Mouse (Mus musculus) CH12.LX (cell line): ENCODE data around the gene Gm14326.
"Not testable (repeated sequence)": the region's sequence is repeated elsewhere in the genome, so short reads cannot be mapped to it uniquely, and the experiment has no call there.

ENCODE experiments used
- CTCF ChIP-seq, 2 experiments: IDR thresholded peaks in 1 of 2; conservative IDR thresholded peaks in 1 of 2; 2 replicates each; pipeline ENCODE4 v1.5.1; 2011 to 2012; ENCODE audit warnings: low read depth in 2 of 2, low read length in 2 of 2, improper control_type of control experiment in 1 of 2, inconsistent platforms in 1 of 2, mild to moderate bottlenecking in 1 of 2, moderate library complexity in 1 of 2
- GABPA ChIP-seq: IDR thresholded peaks from 2 replicates; pipeline ENCODE4 v1.6.1; 2012; ENCODE audit warnings: low read depth, low read length, improper control_type of control experiment, inconsistent platforms; ENCODE audit not compliant: insufficient replicate concordance
- MAFK ChIP-seq: IDR thresholded peaks from 2 replicates; pipeline ENCODE4 v1.6.1; 2011; ENCODE audit warnings: low read length, improper control_type of control experiment; ENCODE audit not compliant: insufficient replicate concordance
- POLR2A ChIP-seq: IDR thresholded peaks from 2 replicates; pipeline ENCODE4 v1.6.1; 2011; ENCODE audit warnings: low read depth, mild to moderate bottlenecking, improper control_type of control experiment, low read length
- RAD21 ChIP-seq: IDR thresholded peaks from 2 replicates; pipeline ENCODE4 v1.6.1; 2011; ENCODE audit warnings: low read depth, mild to moderate bottlenecking, low read length, improper control_type of control experiment, moderate library complexity
- TBP ChIP-seq: conservative IDR thresholded peaks from 2 replicates; pipeline ENCODE4 v1.6.1; 2011; ENCODE audit warnings: low read depth, low read length, improper control_type of control experiment
- ZC3H11A ChIP-seq: IDR thresholded peaks from 2 replicates; pipeline ENCODE4 v1.6.1; 2012; ENCODE audit warnings: low read depth, mild to moderate bottlenecking, inconsistent platforms, low read length, improper control_type of control experiment

DNA sequence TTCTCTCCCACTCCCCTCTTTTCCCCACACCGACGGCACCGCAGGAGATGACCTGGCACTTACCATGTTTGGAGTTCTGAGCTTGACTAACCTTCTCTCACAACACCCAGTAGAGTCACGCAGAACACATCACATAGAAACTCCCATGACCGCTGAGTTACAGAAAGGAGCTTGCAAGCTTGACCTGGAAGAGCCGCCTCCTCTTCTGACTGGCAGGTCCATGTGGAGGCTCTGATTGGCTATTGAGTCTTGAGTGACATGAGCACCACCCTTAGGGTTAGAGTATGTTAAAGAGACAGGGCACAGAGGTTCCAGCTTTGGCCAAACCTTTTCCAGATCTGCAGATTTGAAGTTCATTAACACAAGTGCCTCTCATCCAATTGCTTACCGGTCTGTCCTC, at the start of gene Gm14326:
- not testable (repeated sequence) for TF ChIP-seq CTCF (conservative IDR thresholded peaks at IDR 0.05 in 1 of 2, IDR thresholded peaks at IDR 0.05 in 1 of 2; ENCODE audit: low read depth in 2 of 2, low read length in 2 of 2); MAFK; RAD21; ZC3H11A; GABPA; POLR2A; TBP
